Mouse (Mus musculus): ENCODE measurements at regions not wholly inside any gene's neighbourhood (a gene's known extent, or its start where the extent isn't known, plus 50 kb on each side); places are given as distances from the start of the nearest gene placed in this dataset.

DNA sequence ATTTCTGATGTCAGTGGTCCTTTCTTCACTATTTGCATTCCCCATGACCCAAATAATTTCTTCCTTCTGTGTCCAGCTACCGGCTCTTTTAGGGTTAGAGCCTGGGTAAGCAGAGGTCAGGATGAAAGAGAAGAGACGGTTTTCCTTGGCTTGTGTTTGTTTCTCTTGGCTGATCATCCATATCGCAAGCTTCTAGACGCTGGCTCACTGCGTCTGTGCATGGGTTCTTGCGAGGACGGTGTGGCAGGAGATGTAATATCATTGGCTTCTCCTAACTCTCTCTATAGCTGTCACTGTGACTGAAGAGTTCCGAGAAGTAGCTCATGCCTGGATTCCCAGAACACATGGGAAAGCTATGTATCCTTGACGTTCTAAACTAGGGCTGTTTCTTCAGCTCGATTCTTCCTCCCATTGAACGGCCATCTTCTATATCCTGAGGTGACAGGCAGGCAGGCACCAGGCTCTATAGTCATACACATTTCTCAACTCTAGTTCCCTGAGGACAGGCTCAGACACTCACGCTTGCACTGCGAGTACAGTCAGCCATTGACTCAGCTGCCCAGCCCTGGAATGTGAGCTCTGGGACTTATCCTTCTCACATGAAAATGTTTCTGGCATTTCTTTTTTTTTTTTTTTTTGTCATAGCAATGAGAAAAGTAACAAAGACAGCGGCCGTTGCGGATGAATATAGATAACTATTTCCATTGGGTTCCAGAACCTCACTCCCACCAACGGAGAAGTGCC is 85.0 kb downstream of the Bach1 start:
- intact Hi-C loops (cut with DNase I): no loop called here
- no peak for DNase-seq (ENCODE audit: low spot score)

DNA sequence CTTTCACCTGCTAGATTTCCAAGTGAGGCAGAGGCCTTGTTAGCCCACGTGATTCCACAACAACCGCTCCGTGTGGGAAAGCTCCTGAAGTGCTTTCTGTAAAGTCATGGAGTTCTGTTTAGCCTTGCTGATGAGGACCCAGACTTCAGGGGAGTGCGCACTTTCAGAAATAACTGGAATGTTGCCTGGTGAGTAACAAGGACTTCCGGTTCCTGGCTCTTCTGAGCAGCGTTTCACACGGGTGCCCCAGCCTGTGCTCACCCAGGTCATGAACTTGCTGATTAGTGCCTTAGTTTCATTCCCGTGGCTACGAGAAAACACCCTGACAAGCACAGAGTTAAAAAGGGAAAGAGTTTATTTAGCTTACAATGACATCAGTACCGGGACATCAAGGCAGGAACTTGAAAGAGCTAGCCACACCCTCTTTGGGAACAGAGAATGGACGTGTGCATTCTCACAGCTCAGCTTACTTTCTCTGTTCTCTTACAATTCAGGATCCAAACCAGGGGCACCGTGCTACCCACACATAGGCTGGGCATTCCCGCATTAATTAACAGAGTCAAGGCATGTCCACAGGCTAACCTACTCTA is 85.8 kb downstream of the Bach1 start:
- intact Hi-C loops (cut with DNase I): no loop called here
- DNase-seq (ENCODE audit: low spot score): peak; percentile 3

DNA sequence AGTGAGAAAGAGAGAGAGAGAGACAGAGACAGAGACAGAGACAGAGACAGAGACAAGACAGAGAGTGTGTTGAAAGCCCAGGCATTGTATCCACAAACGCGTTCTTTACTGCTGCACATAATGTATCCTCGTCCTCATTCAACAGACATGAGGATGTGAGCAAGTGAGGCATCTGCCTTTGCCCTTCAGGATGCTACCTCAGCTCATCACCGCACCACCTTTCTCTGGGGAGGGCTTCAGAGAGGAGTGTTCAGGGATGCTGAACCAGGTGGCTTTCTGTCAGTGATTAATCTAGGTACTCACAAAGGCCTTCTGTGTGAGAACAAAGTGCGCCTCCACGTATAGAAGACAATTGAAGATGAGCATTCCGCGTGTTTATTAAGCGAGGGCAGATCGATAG is 90.8 kb downstream of the Bach1 start:
- intact Hi-C loops (cut with DNase I): no loop called here
- no peak for DNase-seq (ENCODE audit: low spot score)

DNA sequence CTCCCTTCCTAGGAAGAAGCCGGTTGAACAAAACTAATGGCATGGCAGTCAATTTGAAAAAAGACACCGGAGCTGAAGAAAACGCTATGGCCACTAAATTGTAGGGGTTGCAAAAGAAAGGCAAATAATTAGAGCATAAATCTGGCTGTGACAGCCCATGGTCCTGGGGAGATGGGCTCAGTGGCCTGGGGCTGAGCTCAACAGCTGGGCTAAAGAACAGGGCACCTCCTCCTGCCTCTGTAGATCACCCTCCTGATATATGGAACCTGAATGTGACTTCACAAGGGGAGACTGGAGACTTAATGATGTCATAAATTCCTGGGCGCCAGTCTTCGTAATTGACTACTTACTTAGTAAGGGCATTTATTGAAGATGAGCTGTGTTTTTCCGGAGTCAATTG is 91.2 kb downstream of the Bach1 start:
- DNase-seq (ENCODE audit: low spot score): no peak
- intact Hi-C loops (cut with DNase I): no loop called here

DNA sequence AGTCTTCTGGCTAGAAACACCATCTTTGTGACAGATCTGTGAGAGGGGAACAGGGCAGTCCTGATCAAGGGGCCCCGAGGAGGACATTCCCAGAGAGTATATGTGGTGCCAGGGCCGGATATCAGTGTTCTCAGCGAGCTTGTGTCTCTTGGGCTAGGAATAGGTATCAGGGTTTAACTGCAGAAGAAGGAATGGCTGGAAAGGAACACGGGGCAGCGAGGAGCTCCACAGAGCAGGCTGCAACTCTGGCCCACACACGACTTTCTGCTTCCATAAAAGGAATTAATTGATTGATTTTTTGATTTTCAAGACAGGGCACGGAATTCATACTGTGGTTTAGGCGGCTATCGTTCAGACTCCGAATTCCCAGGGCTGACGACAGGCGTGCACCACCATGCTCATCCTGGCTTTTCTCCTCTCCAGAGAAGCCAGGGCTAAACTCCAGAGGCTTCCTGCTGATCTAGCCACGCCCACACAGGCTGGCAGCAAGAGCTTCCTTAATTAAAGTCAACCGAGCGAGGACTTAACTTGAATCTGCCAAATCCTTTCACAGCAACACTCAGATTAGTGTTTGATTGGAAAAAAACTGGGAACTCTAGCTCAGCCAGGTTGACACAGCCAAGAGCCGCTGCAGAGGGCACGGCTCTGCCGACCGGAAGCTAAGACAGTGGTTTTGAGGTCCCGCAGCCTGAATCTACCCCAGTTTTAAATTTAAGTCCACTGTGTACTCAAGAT is 97.9 kb downstream of the Bach1 start:
- DNase-seq (ENCODE audit: low spot score): peak; percentile 4
- intact Hi-C loops (cut with DNase I): no loop called here

DNA sequence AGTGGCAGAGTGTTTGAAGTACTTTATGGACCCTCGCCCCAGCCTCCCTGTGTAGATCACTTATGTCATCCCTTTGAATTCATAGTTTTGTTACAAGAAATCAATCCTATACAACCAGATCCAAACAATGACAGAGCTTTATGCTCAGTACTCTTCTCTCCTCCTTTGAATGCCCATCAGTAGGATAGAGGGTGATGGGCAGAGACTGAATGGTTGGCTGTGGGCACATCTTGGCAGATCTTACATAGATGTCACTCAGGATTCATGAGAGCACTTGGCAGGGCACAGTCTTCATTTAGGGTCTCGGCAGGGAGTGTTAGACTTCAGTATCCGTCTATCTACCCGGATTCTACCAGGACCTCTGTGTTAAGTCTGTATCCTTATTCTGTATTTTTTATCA is 103.6 kb downstream of the Bach1 start:
- intact Hi-C loops (cut with DNase I): no loop called here
- no peak for DNase-seq (ENCODE audit: low spot score)

DNA sequence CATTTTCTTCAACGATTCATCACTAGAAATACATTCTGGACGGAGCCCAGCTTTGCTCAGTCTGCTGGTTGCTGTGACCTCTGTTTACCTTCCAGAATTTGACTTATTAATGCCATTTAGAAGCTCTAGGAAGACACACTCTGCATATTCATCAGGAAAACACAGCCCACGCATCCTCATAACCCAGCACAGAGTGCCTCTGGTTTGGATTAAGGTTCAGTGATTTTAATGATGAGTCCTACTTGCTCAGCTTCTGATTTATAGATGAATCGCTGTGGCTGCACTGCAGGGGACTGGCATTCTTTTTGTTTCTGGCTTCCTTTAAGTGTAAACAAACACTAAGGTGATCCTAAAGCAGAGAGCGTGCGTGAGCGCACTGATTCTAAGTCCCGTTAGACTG is 118.8 kb downstream of the Bach1 start:
- no peak for DNase-seq (ENCODE audit: low spot score)
- intact Hi-C loops (cut with DNase I): no loop called here

DNA sequence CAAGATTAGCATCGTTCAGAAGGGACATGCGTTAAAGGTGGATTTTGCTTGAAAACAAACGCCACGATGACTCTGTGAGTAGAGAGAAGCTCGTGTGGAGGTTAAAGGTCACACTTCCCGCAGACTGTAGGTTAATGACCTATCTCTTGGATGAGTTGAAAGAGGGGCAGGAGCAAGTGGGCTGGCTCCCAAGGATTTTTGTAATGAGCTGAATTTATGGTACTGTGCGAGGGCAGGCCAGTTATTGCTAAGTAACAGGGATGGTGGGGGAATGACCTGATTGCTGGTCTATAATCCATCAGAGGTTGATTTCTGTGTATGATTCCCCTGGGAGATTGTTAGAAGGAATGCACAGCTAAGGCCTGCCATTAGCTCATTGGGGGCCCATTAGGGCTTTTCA is 135.6 kb downstream of the Bach1 start:
- DNase-seq (ENCODE audit: low spot score): no peak
- intact Hi-C loops (cut with DNase I): no loop called here

DNA sequence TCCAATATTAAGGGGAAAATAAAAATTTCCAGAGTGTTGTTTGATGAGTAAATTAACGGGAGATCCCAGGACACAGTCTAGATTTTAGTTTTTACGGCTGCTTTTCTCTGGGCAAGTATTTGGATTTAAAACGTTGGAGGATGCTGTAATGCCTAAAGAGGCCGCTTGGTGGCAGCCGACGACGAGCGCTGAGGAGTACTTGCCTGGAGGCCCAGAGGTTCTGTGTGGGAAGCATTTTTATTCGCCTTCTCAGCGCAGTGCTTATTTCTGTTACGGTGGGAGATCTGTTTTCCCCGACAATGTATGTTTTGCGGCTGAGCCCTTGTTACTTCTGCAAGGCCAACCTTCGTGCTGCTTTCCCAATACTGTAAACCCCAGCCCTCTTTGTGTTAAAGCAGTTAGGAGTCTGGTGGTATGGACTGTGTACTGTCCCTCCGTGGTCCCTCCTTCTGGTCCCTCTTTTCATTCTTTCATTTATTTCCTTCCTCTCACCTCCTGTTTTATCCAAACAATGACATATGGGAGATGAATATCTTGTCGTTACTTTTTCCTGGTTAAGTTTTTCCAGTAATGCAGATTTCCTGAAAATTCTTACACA is 142.3 kb downstream of the Bach1 start:
- intact Hi-C loops (cut with DNase I): loop anchor here (1.0 kb wide), 1 partner anchor 362 kb away; no protein-coding TSS in a partner anchor
- no peak for DNase-seq (ENCODE audit: low spot score)
